Mouse (Mus musculus): ENCODE results near the gene Pnldc1. TPM values are rescaled to one million over a fixed set of nuclear protein-coding genes. Genes with fewer than 3 reads are reported as not detected.
"Not testable (repeated sequence)": the region's sequence is repeated elsewhere in the genome, so short reads cannot be mapped to it uniquely, and the experiment has no call there.

Gene Pnldc1
- 1.8 and 2.1 TPM in 2 replicates for polyA plus RNA-seq (2012; rRNA removed)

- Histone ChIP-seq H3K4me3 (ENCODE audit: control insufficient read depth, insufficient read depth, low read length) (no peak within 1 kb of the TSS), H3K36me3 (ENCODE audit: control insufficient read depth, insufficient read depth, low read length) (peaks cover 38% of the 10 kb centered on the region)
- WGBS, result 96% methylated on average over 35 of the region's 35 CpGs
Observed at GRCm38 (mm10) chr17:12909361-12910280, at the start of gene Pnldc1. Gene Pnldc1 (minus strand): TSS chr17:12910230.

GRCm38 (mm10) chr17:12959377-12959776 is 49.3 kb upstream of the Pnldc1 start:
- WGBS, result 44% methylated on average over 1 of the region's 2 CpGs
- H3K4me1 ChIP-seq (replicated peaks; ENCODE audit: control insufficient read depth, insufficient read depth, low read length); H3K36me3 ChIP-seq (ENCODE audit: control insufficient read depth, insufficient read depth, low read length); H3K4me3 ChIP-seq (ENCODE audit: control insufficient read depth, insufficient read depth, low read length); H3K27me3 ChIP-seq (ENCODE audit: control insufficient read depth, insufficient read depth, low read length); H3K27ac ChIP-seq (ENCODE audit: control insufficient read depth, insufficient read depth, low read length); DNase-seq: not testable (repeated sequence)

More at GRCm38 (mm10) chr17:12909361-12910280, at the start of gene Pnldc1:
- no peak within 1 kb of the TSS for H3K27ac ChIP-seq (ENCODE audit: control insufficient read depth, insufficient read depth, low read length)
- no peak for DNase-seq
- no peak for TF ChIP-seq CTCF (IDR thresholded peaks at IDR 0.05; ENCODE audit: borderline replicate concordance, control insufficient read depth, extremely low read depth, insufficient read depth, low read length, poor library complexity)
- TF ChIP-seq POLR2A (IDR thresholded peaks at IDR 0.05; ENCODE audit: control insufficient read depth, extremely low read depth, insufficient read depth, low read length, poor library complexity), result no peak
- no peaks in the 10 kb centered on the region for H3K27me3 ChIP-seq (ENCODE audit: control insufficient read depth, insufficient read depth, low read length)
- no peaks in the 10 kb centered on the region for H3K4me1 ChIP-seq (replicated peaks; ENCODE audit: control insufficient read depth, insufficient read depth, low read length)

GRCm38 (mm10) chr17:12956664-12957063 is 46.6 kb upstream of the Pnldc1 start:
- WGBS, result 97% methylated on average over 8 of the region's 8 CpGs
- Histone ChIP-seq H3K27me3 (ENCODE audit: control insufficient read depth, insufficient read depth, low read length) (no peaks in the 10 kb centered on the region), H3K4me3 (ENCODE audit: control insufficient read depth, insufficient read depth, low read length) (no peak overlapping the region), H3K27ac (ENCODE audit: control insufficient read depth, insufficient read depth, low read length) (no peak overlapping the region), H3K4me1 (replicated peaks; ENCODE audit: control insufficient read depth, insufficient read depth, low read length) (peaks cover 5% of the 10 kb centered on the region), H3K36me3 (ENCODE audit: control insufficient read depth, insufficient read depth, low read length) (peaks cover 3% of the 10 kb centered on the region; the same call in 1 of the 2 replicates)
- no peak for DNase-seq
- TF ChIP-seq POLR2A (IDR thresholded peaks at IDR 0.05; ENCODE audit: control insufficient read depth, extremely low read depth, insufficient read depth, low read length, poor library complexity) (no peak), CTCF (IDR thresholded peaks at IDR 0.05; ENCODE audit: borderline replicate concordance, control insufficient read depth, extremely low read depth, insufficient read depth, low read length, poor library complexity) (no peak)

GRCm38 (mm10) chr17:12949669-12950068 is 39.6 kb upstream of the Pnldc1 start:
- Histone ChIP-seq H3K4me3 (ENCODE audit: control insufficient read depth, insufficient read depth, low read length) (no peak overlapping the region), H3K27me3 (ENCODE audit: control insufficient read depth, insufficient read depth, low read length) (no peaks in the 10 kb centered on the region), H3K27ac (ENCODE audit: control insufficient read depth, insufficient read depth, low read length) (no peak overlapping the region), H3K4me1 (replicated peaks; ENCODE audit: control insufficient read depth, insufficient read depth, low read length) (no peaks in the 10 kb centered on the region), H3K36me3 (ENCODE audit: control insufficient read depth, insufficient read depth, low read length) (peaks cover 34% of the 10 kb centered on the region)
- WGBS, result 97% methylated on average over 5 of the region's 5 CpGs
- TF ChIP-seq POLR2A (IDR thresholded peaks at IDR 0.05; ENCODE audit: control insufficient read depth, extremely low read depth, insufficient read depth, low read length, poor library complexity), result no peak
- TF ChIP-seq CTCF (IDR thresholded peaks at IDR 0.05; ENCODE audit: borderline replicate concordance, control insufficient read depth, extremely low read depth, insufficient read depth, low read length, poor library complexity), result no peak
- no peak for DNase-seq

- no peak overlapping the region for H3K4me3 ChIP-seq (ENCODE audit: control insufficient read depth, insufficient read depth, low read length)
- H3K27ac ChIP-seq (ENCODE audit: control insufficient read depth, insufficient read depth, low read length), result no peak overlapping the region
- DNase-seq, result no peak
- TF ChIP-seq POLR2A (IDR thresholded peaks at IDR 0.05; ENCODE audit: control insufficient read depth, extremely low read depth, insufficient read depth, low read length, poor library complexity) (no peak), CTCF (IDR thresholded peaks at IDR 0.05; ENCODE audit: borderline replicate concordance, control insufficient read depth, extremely low read depth, insufficient read depth, low read length, poor library complexity) (no peak)
- H3K36me3 ChIP-seq (ENCODE audit: control insufficient read depth, insufficient read depth, low read length), result peaks cover 21% of the 10 kb centered on the region
- no peaks in the 10 kb centered on the region; the same call in 1 of the 2 replicates for H3K27me3 ChIP-seq (ENCODE audit: control insufficient read depth, insufficient read depth, low read length)
- H3K4me1 ChIP-seq (replicated peaks; ENCODE audit: control insufficient read depth, insufficient read depth, low read length), result peaks cover 2% of the 10 kb centered on the region; the same call in 1 of the 2 replicates
- WGBS, result 86% methylated on average over 6 of the region's 6 CpGs
Observed at GRCm38 (mm10) chr17:12942459-12943162, 32.6 kb upstream of the Pnldc1 start.

GRCm38 (mm10) chr17:12941543-12942260 is 31.7 kb upstream of the Pnldc1 start:
- Histone ChIP-seq H3K27ac (ENCODE audit: control insufficient read depth, insufficient read depth, low read length) (no peak overlapping the region), H3K27me3 (ENCODE audit: control insufficient read depth, insufficient read depth, low read length) (no peaks in the 10 kb centered on the region; the same call in 1 of the 2 replicates), H3K36me3 (ENCODE audit: control insufficient read depth, insufficient read depth, low read length) (peaks cover 18% of the 10 kb centered on the region), H3K4me3 (ENCODE audit: control insufficient read depth, insufficient read depth, low read length) (no peak overlapping the region), H3K4me1 (replicated peaks; ENCODE audit: control insufficient read depth, insufficient read depth, low read length) (peaks cover 2% of the 10 kb centered on the region; the same call in 1 of the 2 replicates)
- TF ChIP-seq POLR2A (IDR thresholded peaks at IDR 0.05; ENCODE audit: control insufficient read depth, extremely low read depth, insufficient read depth, low read length, poor library complexity), result no peak
- TF ChIP-seq CTCF (IDR thresholded peaks at IDR 0.05; ENCODE audit: borderline replicate concordance, control insufficient read depth, extremely low read depth, insufficient read depth, low read length, poor library complexity), result no peak
- WGBS, result 87% methylated on average over 8 of the region's 8 CpGs
- DNase-seq, result no peak
